Mouse (Mus musculus): ENCODE measurements at regions not wholly inside any gene's neighbourhood (a gene's known extent, or its start where the extent isn't known, plus 50 kb on each side); places are given as distances from the start of the nearest gene placed in this dataset.

- no peak for DNase-seq
These were observed 80.0 kb upstream of the Inhba start for GRCm38 (mm10) chr13:15931553-15932162.

- no peak for DNase-seq
These were observed 76.0 kb upstream of the Inhba start for GRCm38 (mm10) chr13:15935689-15936088.

- DNase-seq: no peak
These were observed 75.5 kb upstream of the Inhba start for GRCm38 (mm10) chr13:15936109-15936508.

GRCm38 (mm10) chr13:15950143-15950542, 61.5 kb upstream of the Inhba start:
- DNase-seq: no peak

- DNase-seq: no peak
These were observed 60.6 kb upstream of the Inhba start for GRCm38 (mm10) chr13:15950885-15951610.

All from lung, postnatal 10 days (tissue).